Mouse (Mus musculus): ENCODE data around the gene Mb.

GRCm38 (mm10) chr15:77077906-77078305, 27.4 kb upstream of the Mb start:
- TF ChIP-seq POLR2A (IDR thresholded peaks at IDR 0.05; ENCODE audit: insufficient read length, low read depth) = no peak
- no peak for TF ChIP-seq MYOG (IDR thresholded peaks at IDR 0.05; ENCODE audit: control insufficient read depth in 1 of 3, insufficient read depth in 1 of 3, insufficient read length in 2 of 3, low read depth in 2 of 3)
- TF ChIP-seq MYOD1 (IDR thresholded peaks at IDR 0.05; ENCODE audit: control insufficient read depth in 1 of 3, insufficient read length in 2 of 3, low read depth in 2 of 3) = no peak
- no peak for TF ChIP-seq MAX (IDR thresholded peaks at IDR 0.05; ENCODE audit: low read depth)
- TF ChIP-seq USF1 (IDR thresholded peaks at IDR 0.05; ENCODE audit: low read depth) = no peak
- TF ChIP-seq REST (IDR thresholded peaks at IDR 0.05; ENCODE audit: insufficient read depth, insufficient read length) = no peak
- TF ChIP-seq E2F4 (IDR thresholded peaks at IDR 0.05; ENCODE audit: insufficient read depth) = no peak
